Mouse (Mus musculus) midbrain, embryonic 12.5 days (tissue): ENCODE measurements around the gene Sh3rf3. TPM values are rescaled to one million over a fixed set of nuclear protein-coding genes. Genes with fewer than 3 reads are reported as not detected.
A peak's percentile ranks its signal among the peaks of the same experiment; 100 is the strongest.

Source experiments
- ATAC-seq: fragments of 200-750 bp; cut with Nextera tagmentation; 2 replicates; pipeline ENCODE4 v1.8.0; 2017; ENCODE audit warnings: low read depth, moderate TSS enrichment, moderate library complexity; ENCODE audit not compliant: low FRiP score
- H3K27ac ChIP-seq: fragments of 300-500 bp; sonication (generic); replicated peaks from 2 replicates; pipeline ENCODE4 v1.5.1; 2016; ENCODE audit warnings: mild to moderate bottlenecking
- H3K27me3 ChIP-seq: fragments of 300-500 bp; sonication (generic); 2 replicates; pipeline ENCODE4 v1.6.1; 2016; ENCODE audit warnings: mild to moderate bottlenecking
- H3K36me3 ChIP-seq: fragments of 300-500 bp; sonication (generic); 2 replicates; pipeline ENCODE4 v1.6.1; 2016
- H3K4me1 ChIP-seq: fragments of 300-500 bp; sonication (generic); 2 replicates; pipeline ENCODE4 v1.6.1; 2016
- H3K4me2 ChIP-seq: fragments of 300-500 bp; sonication (generic); replicated peaks from 2 replicates; pipeline ENCODE4 v1.6.1; 2016; ENCODE audit warnings: mild to moderate bottlenecking, moderate library complexity
- H3K4me3 ChIP-seq: fragments of 300-500 bp; sonication (generic); 2 replicates; pipeline ENCODE4 v1.5.1; 2016; ENCODE audit warnings: mild to moderate bottlenecking
- H3K9ac ChIP-seq: fragments of 300-500 bp; sonication (generic); replicated peaks from 2 replicates; pipeline ENCODE4 v1.6.1; 2016; ENCODE audit warnings: mild to moderate bottlenecking, moderate library complexity
- H3K9me3 ChIP-seq: fragments of 300-500 bp; sonication (generic); 2 replicates; pipeline ENCODE4 v1.6.1; 2016; ENCODE audit warnings: mild to moderate bottlenecking
- WGBS: fragments of 180-500 bp; shearing (Covaris S2); methylation state at CpG from one replicate; pipeline ENCODE4 v1.1.7; 2016; 5-methylcytosine and 5-hydroxymethylcytosine counted together
- polyA plus RNA-seq: library from polyadenylated mRNA; unstranded; fragments of >200 nt; fragmentation: Nextera tagmentation; extraction: Ambion mirVana; gene quantifications from 2 replicates; pipeline ENCODE4 v1.2.1, GENCODE M21; 2016

Gene Sh3rf3
- polyA plus RNA-seq, 1 experiment from 2014 or later: 0.97 TPM

GRCm38 (mm10) chr10:59125497-59125896 is 312.3 kb downstream of the Sh3rf3 start:
- WGBS: 89% methylated on average over 2 of the region's 2 CpGs

DNA sequence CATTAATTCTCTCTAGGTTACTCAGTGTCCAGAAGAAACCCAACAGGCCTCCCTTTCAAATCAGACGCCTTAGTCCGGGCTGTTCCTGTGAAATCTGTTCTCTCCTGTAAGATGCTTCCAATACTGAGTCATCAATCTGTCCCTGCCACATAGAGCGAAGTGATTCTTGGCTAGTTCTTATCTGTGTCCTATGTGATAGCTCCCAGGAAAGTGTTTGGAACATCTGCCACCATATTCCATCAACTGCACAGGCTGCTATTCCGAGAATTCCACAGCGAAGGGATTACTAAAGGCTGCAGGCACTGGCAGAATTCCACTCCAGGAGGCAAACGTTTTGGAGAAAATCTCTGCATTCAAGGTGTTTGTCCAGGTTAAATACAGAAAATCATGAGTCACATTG is 314.5 kb downstream of the Sh3rf3 start:
- no peak for ATAC-seq
- H3K4me1 ChIP-seq: no peaks in the 10 kb centered on the region
- 82% methylated on average over 6 of the region's 6 CpGs for WGBS
- H3K27ac ChIP-seq: no peak overlapping the region
- no peak overlapping the region for H3K4me3 ChIP-seq
- H3K4me2 ChIP-seq: no peak overlapping the region
- H3K27me3 ChIP-seq: no peaks in the 10 kb centered on the region
- no peaks in the 10 kb centered on the region for H3K36me3 ChIP-seq
- H3K9me3 ChIP-seq: no peaks in the 10 kb centered on the region
- no peak overlapping the region for H3K9ac ChIP-seq

More at GRCm38 (mm10) chr10:59125497-59125896, 312.3 kb downstream of the Sh3rf3 start:
- Histone ChIP-seq H3K36me3 (no peaks in the 10 kb centered on the region), H3K9me3 (no peaks in the 10 kb centered on the region), H3K4me3 (no peak overlapping the region), H3K27me3 (no peaks in the 10 kb centered on the region), H3K27ac (no peak overlapping the region), H3K4me2 (no peak overlapping the region), H3K9ac (no peak overlapping the region), H3K4me1 (no peaks in the 10 kb centered on the region)
- no peak for ATAC-seq

GRCm38 (mm10) chr10:59131926-59132628 is 318.9 kb downstream of the Sh3rf3 start:
- Histone ChIP-seq H3K4me3 (no peak overlapping the region), H3K27ac (no peak overlapping the region), H3K9me3 (no peaks in the 10 kb centered on the region), H3K4me1 (peaks cover 4% of the 10 kb centered on the region; the same call in 1 of the 2 replicates), H3K27me3 (no peaks in the 10 kb centered on the region), H3K4me2 (no peak overlapping the region), H3K9ac (no peak overlapping the region), H3K36me3 (no peaks in the 10 kb centered on the region)
- ATAC-seq: no peak
- WGBS: 83% methylated on average over 20 of the region's 20 CpGs

DNA sequence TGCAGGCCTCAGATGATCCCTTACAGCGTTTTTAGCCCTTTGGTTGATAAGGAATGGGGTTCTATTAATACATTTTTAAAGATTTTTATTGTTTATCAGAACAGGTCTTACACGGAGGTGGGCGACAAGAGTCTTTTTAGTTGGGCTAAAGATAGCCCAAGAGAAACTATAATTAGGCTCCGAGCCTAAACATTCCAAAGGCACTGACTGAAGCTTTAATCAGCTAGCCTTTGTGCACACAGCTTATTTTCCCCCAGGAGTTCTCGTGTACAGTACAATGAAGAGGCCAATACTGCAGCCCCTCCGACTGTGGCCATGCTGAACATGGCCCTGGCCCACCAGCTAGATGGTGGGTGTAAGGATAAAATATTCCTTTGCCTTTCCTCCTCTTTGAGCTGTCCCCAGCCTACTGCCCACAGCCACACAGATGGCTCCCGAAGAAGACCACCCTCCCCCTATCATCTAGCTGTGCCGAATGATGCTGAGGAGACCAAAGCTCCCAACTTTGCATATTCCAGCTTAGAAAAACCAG is 320.4 kb downstream of the Sh3rf3 start:
- H3K4me2 ChIP-seq: no peak overlapping the region
- no peaks in the 10 kb centered on the region for H3K27me3 ChIP-seq
- no peaks in the 10 kb centered on the region for H3K9me3 ChIP-seq
- no peak for ATAC-seq
- H3K36me3 ChIP-seq: no peaks in the 10 kb centered on the region
- no peak overlapping the region for H3K27ac ChIP-seq
- H3K4me3 ChIP-seq: no peak overlapping the region
- peaks cover 4% of the 10 kb centered on the region; the same call in 1 of the 2 replicates for H3K4me1 ChIP-seq
- no peak overlapping the region for H3K9ac ChIP-seq
- 66% methylated on average over 8 of the region's 8 CpGs for WGBS

DNA sequence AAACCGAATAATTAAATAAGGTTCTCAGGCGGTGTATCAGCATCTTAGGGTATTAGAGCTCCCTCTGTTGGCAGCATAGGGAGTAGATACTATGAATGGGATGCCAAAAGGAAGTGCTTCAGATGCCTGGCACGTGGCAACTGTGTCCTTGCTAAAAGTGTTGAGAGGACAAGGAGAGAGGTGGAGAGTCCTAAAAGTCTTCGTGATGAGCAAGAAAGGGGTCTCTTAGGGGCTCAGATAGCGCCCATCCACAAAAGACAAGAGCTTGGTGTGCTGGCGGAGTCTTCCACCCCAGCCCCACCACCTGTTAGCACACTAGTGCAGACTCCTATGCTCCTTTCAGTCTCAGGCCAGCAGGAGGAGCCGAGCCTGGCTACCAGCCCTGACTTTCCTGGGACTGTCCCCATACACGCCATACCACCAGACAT is 336.8 kb downstream of the Sh3rf3 start:
- no peak overlapping the region for H3K4me2 ChIP-seq
- H3K9me3 ChIP-seq: 0 out of 2 replicates have a peak, but pooled peaks cover 6% of the 10 kb centered on the region
- H3K36me3 ChIP-seq: no peaks in the 10 kb centered on the region
- no peak overlapping the region for H3K9ac ChIP-seq
- no peak overlapping the region for H3K4me3 ChIP-seq
- H3K4me1 ChIP-seq: no peaks in the 10 kb centered on the region
- peaks cover 8% of the 10 kb centered on the region; the same call in 1 of the 2 replicates for H3K27me3 ChIP-seq
- no peak overlapping the region for H3K27ac ChIP-seq
- ATAC-seq: peak; percentile 47
- WGBS: 16% methylated on average over 8 of the region's 8 CpGs

DNA sequence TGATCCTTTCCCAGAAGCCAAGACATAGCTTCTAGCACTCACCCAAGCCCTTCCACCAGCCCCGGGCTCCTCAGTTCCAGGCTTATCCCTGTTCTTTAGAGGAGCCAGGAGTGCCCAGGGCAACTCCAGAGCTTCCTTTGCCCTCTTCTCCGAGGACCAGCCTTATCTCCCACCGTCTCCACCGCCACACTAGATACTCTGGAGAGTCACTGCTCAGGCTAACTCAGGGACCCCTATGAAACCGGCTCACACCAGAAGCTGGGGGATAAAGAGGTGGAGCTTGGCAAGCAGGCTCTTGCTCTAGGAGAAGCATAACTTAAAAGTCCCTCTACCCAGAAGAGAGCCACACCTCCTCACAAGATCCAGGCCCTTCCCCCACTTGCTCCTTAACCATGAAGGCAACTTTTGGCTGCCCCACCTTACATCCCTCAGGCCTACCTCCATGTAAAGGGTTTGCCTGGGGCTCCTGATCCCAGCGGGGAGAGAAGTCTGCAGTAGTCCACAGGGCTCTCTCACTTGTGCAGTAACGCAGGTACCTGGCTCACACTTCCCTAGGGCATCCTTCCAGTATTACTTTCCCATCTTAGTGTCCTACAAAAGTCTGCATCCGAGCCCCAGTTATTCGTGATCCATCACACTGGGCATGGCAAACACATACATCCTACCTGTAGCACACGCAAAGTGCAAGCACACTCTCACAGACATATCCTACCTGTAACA is 337.9 kb downstream of the Sh3rf3 start:
- Histone ChIP-seq H3K9ac (no peak overlapping the region), H3K36me3 (no peaks in the 10 kb centered on the region), H3K4me3 (no peak overlapping the region), H3K9me3 (0 out of 2 replicates have a peak, but pooled peaks cover 6% of the 10 kb centered on the region), H3K27ac (no peak overlapping the region), H3K4me2 (no peak overlapping the region), H3K4me1 (no peaks in the 10 kb centered on the region), H3K27me3 (peaks cover 8% of the 10 kb centered on the region; the same call in 1 of the 2 replicates)
- no peak for ATAC-seq
- WGBS: 86% methylated on average over 10 of the region's 10 CpGs

GRCm38 (mm10) chr10:59152544-59153081 is 339.5 kb downstream of the Sh3rf3 start:
- Histone ChIP-seq H3K4me1 (no peaks in the 10 kb centered on the region), H3K9me3 (0 out of 2 replicates have a peak, but pooled peaks cover 6% of the 10 kb centered on the region), H3K4me2 (no peak overlapping the region), H3K27ac (no peak overlapping the region), H3K9ac (no peak overlapping the region), H3K36me3 (no peaks in the 10 kb centered on the region), H3K4me3 (no peak overlapping the region), H3K27me3 (peaks cover 8% of the 10 kb centered on the region; the same call in 1 of the 2 replicates)
- ATAC-seq: no peak
- 72% methylated on average over 5 of the region's 5 CpGs for WGBS

GRCm38 (mm10) chr10:59158627-59159026 is 345.5 kb downstream of the Sh3rf3 start:
- H3K9ac ChIP-seq: no peak overlapping the region
- no peaks in the 10 kb centered on the region for H3K36me3 ChIP-seq
- no peak overlapping the region for H3K4me3 ChIP-seq
- H3K27ac ChIP-seq: no peak overlapping the region
- no peak for ATAC-seq
- no peak overlapping the region for H3K4me2 ChIP-seq
- no peaks in the 10 kb centered on the region for H3K27me3 ChIP-seq
- H3K9me3 ChIP-seq: 0 out of 2 replicates have a peak, but pooled peaks cover 2% of the 10 kb centered on the region
- H3K4me1 ChIP-seq: no peaks in the 10 kb centered on the region
- 76% methylated on average over 3 of the region's 3 CpGs for WGBS

GRCm38 (mm10) chr10:59162185-59162897 is 349.2 kb downstream of the Sh3rf3 start:
- WGBS: 56% methylated on average over 4 of the region's 4 CpGs
- H3K9me3 ChIP-seq: no peaks in the 10 kb centered on the region

DNA sequence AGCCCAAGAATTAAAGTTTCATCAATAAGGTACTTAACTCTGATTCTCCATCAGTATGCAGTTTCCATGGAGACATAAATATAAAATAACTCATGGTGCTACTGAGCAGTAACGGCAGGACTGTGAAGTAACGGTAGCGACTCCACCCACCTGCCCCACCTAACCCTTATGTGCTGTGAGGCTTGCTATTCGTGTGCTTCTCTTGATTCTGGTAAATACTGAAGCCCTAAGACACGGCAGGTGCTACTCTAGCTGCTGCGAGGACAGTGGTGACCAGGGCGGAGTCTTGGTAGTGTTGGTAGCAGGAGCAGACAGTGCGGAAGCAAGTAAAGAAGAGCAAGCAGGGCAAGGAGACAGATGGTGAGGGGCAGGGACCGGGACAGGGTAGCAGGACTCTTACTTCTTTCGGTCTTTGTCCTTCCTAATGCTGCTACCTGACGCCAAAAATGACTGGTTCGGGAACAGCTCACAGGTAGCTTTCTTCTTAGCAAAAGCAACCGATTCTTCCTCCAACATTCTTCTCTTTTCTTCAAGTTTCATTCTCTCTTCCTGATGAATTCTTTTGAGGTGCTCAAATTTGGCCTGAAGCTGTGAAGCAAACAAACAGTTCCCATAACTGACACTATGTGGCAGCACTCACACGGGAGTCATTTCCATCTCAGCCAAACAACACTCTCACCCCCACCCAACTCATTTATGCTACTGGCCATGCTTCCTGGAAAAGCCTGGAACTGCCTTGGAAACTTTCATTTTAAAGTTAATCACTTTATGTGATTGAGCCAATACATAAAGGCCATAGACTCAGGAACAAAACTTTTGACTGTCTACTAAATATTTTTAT is 353.2 kb downstream of the Sh3rf3 start:
- no peaks in the 10 kb centered on the region for H3K9me3 ChIP-seq
- ATAC-seq: no peak
- no peak overlapping the region for H3K9ac ChIP-seq
- no peaks in the 10 kb centered on the region for H3K4me1 ChIP-seq
- 74% methylated on average over 14 of the region's 14 CpGs for WGBS
- 0 out of 2 replicates have a peak, but pooled peaks cover 8% of the 10 kb centered on the region for H3K36me3 ChIP-seq
- no peaks in the 10 kb centered on the region for H3K27me3 ChIP-seq
- H3K4me3 ChIP-seq: no peak overlapping the region
- H3K27ac ChIP-seq: no peak overlapping the region
- H3K4me2 ChIP-seq: no peak overlapping the region

More at GRCm38 (mm10) chr10:59162185-59162897, 349.2 kb downstream of the Sh3rf3 start:
- Histone ChIP-seq H3K27ac (no peak overlapping the region), H3K4me3 (no peak overlapping the region), H3K4me2 (no peak overlapping the region), H3K36me3 (0 out of 2 replicates have a peak, but pooled peaks cover 8% of the 10 kb centered on the region), H3K27me3 (no peaks in the 10 kb centered on the region), H3K4me1 (no peaks in the 10 kb centered on the region), H3K9ac (no peak overlapping the region)
- no peak for ATAC-seq

- H3K27me3 ChIP-seq: no peaks in the 10 kb centered on the region
- no peak overlapping the region for H3K9ac ChIP-seq
- WGBS: 63% methylated on average over 3 of the region's 3 CpGs
- H3K4me3 ChIP-seq: no peak overlapping the region
- no peak overlapping the region for H3K27ac ChIP-seq
- H3K9me3 ChIP-seq: no peaks in the 10 kb centered on the region
- no peaks in the 10 kb centered on the region for H3K4me1 ChIP-seq
- H3K36me3 ChIP-seq: peaks cover 6% of the 10 kb centered on the region; the same call in 1 of the 2 replicates
- no peak overlapping the region for H3K4me2 ChIP-seq
- ATAC-seq: no peak
These were observed 357.9 kb downstream of the Sh3rf3 start for GRCm38 (mm10) chr10:59171042-59171441.
